Mouse (Mus musculus): ENCODE data around the gene Zfp119b. TPM values are rescaled to one million over a fixed set of nuclear protein-coding genes. Genes with fewer than 3 reads are reported as not detected.
"Not testable (repeated sequence)": the region's sequence is repeated elsewhere in the genome, so short reads cannot be mapped to it uniquely, and the experiment has no call there.

Zfp119b gene
- total RNA-seq, 2 experiments from 2014 or later: 2.9 to 3.6 TPM

DNA sequence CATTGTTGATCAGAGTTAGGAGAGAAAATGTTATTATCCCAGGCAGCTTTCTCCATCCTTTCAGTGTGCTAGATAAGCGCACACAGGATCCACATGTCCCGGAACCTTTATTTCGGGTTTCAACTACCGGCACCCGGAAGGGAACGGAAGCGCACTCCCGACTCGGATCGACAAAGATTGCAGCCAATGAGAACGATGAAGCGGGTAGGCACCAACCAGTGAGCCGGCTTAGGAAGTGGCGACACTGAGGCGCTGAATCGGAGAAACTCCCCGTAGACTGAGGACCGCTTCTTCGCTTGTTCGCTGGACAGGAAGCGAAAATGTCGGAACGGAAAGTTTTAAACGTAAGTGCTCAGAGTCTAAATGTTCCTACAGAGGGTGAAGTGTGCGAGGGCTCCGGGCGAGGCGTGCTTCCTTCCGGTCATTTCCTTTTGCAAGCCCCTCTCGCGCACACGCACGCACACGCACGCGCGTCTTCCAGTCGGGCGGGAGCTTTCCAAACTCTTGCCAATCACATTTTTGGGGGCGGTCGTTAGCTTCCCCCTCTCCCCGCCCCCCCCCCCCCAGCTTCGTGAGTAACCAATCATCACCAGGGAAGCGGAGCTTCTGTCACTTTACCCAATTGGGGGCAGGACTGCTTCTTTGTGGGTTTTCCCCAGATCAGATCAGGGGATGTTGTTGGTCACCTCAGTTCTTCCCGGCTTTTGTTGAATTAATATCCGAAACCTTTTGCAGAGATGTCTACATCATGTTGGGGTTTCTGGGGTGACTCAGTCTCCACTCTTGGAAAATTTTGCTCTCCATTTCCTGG is 9.8 kb upstream of the Zfp119b start, which contains the start of gene Yju2:
TSS of gene Yju2 (plus strand) at position 182 of the 811 bp plus-strand sequence.
- peak; percentile 95 to 98 for DNase-seq (ENCODE audit: low spot score in 2 of 2)
- intact Hi-C loops (cut with DNase I): loop anchor here (5.0 kb wide), 1 partner anchor 257 kb away; no protein-coding TSS in a partner anchor

DNA sequence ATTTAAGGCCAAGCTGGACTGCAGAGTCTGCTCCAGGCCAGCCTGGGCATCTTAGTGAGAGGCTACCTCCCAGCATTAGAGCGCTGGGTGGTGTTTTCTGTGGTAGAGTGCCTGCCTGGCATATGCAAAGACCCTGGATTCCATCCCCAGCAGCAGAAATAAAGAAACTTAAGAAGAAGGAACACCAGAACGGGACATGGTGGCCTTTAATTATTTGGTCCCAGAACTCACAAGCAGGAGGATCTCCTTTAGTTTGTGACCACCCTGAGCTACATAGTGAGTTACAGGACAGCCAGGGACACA is 9.2 kb upstream of the Zfp119b start:
- DNase-seq (ENCODE audit: low spot score in 2 of 2): no peak
- intact Hi-C loops (cut with DNase I): loop anchor here (5.0 kb wide), 1 partner anchor 256 kb away; no protein-coding TSS in a partner anchor

- intact Hi-C loops (cut with DNase I): loop anchor here (5.0 kb wide), 1 partner anchor 256 kb away; no protein-coding TSS in a partner anchor
- no peak for DNase-seq (ENCODE audit: low spot score in 2 of 2)
Measured at GRCm38 (mm10) chr17:55957726-55958583, 8.7 kb upstream of the Zfp119b start.

- intact Hi-C loops (cut with DNase I): loop anchor here (5.0 kb wide), 1 partner anchor 255 kb away; no protein-coding TSS in a partner anchor
- DNase-seq (ENCODE audit: low spot score in 2 of 2): peak; percentile 71 to 79
Measured at GRCm38 (mm10) chr17:55957168-55957567, 7.9 kb upstream of the Zfp119b start.

DNA sequence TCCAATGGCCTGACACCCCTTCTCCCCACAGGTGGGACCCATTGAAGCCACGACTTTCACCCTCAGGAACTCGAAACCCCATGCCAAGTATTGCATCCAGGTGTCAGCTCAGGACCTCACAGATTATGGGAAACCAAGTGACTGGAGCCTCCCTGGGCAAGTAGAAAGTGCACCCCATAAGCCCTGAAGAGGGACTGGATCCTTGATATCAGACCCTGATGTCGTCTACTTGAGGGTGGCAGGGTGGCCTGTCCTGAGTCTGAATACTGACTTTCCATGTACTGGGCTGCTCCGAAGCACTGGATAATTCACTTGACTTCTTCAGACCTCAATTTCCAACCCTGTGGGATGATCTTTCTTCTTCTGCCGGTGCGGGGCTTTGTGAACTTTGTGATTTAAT is 7.3 kb upstream of the Zfp119b start:
- DNase-seq (ENCODE audit: low spot score in 2 of 2): no peak
- intact Hi-C loops (cut with DNase I): loop anchor here (5.0 kb wide), 1 partner anchor 254 kb away; no protein-coding TSS in a partner anchor

DNA sequence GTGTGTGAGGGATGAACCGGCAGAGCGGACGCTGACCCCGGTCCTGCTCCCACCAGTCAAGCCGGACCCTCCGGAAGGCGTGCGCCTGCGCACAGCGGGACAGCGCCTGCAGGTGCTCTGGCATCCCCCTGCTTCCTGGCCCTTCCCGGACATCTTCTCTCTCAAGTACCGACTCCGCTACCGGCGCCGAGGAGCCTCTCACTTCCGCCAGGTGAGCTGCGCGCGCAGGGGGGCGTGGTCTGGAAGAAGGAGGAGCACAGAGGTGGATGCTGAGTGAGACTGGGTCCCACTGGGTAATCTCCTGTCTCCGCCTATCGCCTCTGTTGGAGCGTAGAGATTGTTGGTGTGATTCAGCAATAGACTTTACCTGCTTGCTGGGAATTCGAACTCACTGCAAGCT is 6.8 kb upstream of the Zfp119b start:
- peak; percentile 67 to 82 for DNase-seq (ENCODE audit: low spot score in 2 of 2)
- intact Hi-C loops (cut with DNase I): loop anchor here (5.0 kb wide), 1 partner anchor 254 kb away; no protein-coding TSS in a partner anchor

GRCm38 (mm10) chr17:55954229-55954628 is 4.9 kb upstream of the Zfp119b start:
- DNase-seq (ENCODE audit: low spot score in 2 of 2): no peak
- intact Hi-C loops (cut with DNase I): no loop called here

- intact Hi-C loops (cut with DNase I): no loop called here
- DNase-seq (ENCODE audit: low spot score in 2 of 2): no peak
Measured at GRCm38 (mm10) chr17:55953751-55954150, 4.5 kb upstream of the Zfp119b start.

GRCm38 (mm10) chr17:55952447-55953027 is 3.2 kb upstream of the Zfp119b start, which contains the start of gene Ebi3:
Ebi3 (plus strand) TSS chr17:55952640.
- intact Hi-C loops (cut with DNase I): no loop called here
- DNase-seq (ENCODE audit: low spot score in 2 of 2): peak in 1 of 2 experiments; percentile 3

DNA sequence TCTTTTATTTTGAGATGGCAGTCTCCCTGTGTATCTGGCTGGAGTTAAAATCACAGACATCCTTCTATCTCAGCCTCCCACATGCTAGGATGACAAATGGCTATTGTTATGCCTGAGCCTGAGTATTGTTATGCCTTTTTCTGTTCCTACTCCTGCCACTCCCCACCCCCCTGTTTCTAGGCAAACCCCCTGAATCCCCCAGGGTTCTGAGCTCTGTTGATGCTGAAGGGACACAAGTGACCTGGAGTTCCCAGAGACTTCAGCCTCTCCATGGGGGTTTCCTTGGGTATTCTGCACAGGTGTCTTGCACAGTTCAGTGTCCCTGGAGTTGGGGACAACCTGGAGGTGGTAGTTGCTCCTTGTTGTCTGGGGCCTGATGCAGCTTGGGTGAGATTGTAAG is 2.7 kb upstream of the Zfp119b start:
- intact Hi-C loops (cut with DNase I): no loop called here
- DNase-seq (ENCODE audit: low spot score in 2 of 2): no peak

GRCm38 (mm10) chr17:55950601-55951000 is 1.3 kb upstream of the Zfp119b start:
- DNase-seq (ENCODE audit: low spot score in 2 of 2): no peak
- intact Hi-C loops (cut with DNase I): no loop called here

- no peak for DNase-seq (ENCODE audit: low spot score in 2 of 2)
- intact Hi-C loops (cut with DNase I): loop anchor here (5.0 kb wide), 1 partner anchor 56 kb away; the partner anchor contains the start of gene Zfp959
Measured at GRCm38 (mm10) chr17:55948647-55949046, 653 bp downstream of the Zfp119b start.

GRCm38 (mm10) chr17:55945696-55946095 is 3.6 kb downstream of the Zfp119b start:
- intact Hi-C loops (cut with DNase I): loop anchor here (5.0 kb wide), 1 partner anchor 53 kb away; the partner anchor contains the start of gene Zfp959

GRCm38 (mm10) chr17:55944866-55945682 is 4.2 kb downstream of the Zfp119b start:
- peak; percentile 94 to 96 for DNase-seq (ENCODE audit: low spot score in 2 of 2)
- intact Hi-C loops (cut with DNase I): loop anchor here (5.0 kb wide), 1 partner anchor 53 kb away; the partner anchor contains the start of gene Zfp959

More at GRCm38 (mm10) chr17:55945696-55946095, 3.6 kb downstream of the Zfp119b start:
- DNase-seq (ENCODE audit: low spot score in 2 of 2): no peak

DNA sequence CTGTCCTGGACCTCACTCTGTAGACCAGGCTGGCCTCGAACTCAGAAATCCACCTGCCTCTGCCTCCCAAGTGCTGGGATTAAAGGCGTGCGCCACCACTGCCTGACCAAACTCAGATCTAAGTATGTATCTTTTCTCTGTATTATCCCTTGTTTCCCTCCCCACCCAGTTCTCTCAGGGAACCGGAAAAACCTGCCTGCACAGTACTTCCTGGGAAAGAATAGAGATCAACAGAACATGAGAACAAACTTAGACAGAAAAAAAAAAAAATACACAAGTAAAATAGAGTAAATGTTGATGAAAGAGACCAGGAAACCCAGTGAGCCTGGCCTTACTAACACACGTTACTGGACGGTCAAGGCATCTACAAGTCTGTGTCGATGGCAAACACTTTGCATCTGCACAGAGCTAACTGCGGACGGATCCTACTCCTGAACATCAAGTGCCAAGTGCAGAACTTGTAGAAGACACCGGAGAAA is 4.9 kb downstream of the Zfp119b start:
- intact Hi-C loops (cut with DNase I); DNase-seq (ENCODE audit: low spot score in 2 of 2): not testable (repeated sequence)

GRCm38 (mm10) chr17:55933191-55933590 is 16.1 kb downstream of the Zfp119b start:
- no peak for DNase-seq (ENCODE audit: low spot score in 2 of 2)
- intact Hi-C loops (cut with DNase I): no loop called here

GRCm38 (mm10) chr17:55932635-55933034 is 16.7 kb downstream of the Zfp119b start:
- intact Hi-C loops (cut with DNase I): no loop called here
- no peak for DNase-seq (ENCODE audit: low spot score in 2 of 2)
